Mouse (Mus musculus) megakaryocyte-erythroid progenitor cell, adult 5-6 weeks (primary cell): Measurements from ENCODE around the gene Nudt7. TPM values are rescaled to one million over a fixed set of nuclear protein-coding genes. Genes with fewer than 3 reads are reported as not detected.

ENCODE experiments used
- ATAC-seq: replicated peaks from 2 replicates; pipeline ENCODE4 v1.8.0; 2016; ENCODE audit warnings: mild to moderate bottlenecking, inconsistent platforms; ENCODE audit not compliant: severe bottlenecking, poor library complexity, low FRiP score, low TSS enrichment
- total RNA-seq, 2 experiments: library from RNA; stranded (forward) in 1 of 2; stranded (reverse) in 1 of 2; fragments of 200-1000, 215-1000 nt in 1 of 2; fragments of >200 nt in 1 of 2; fragmentation: Nextera tagmentation in 1 of 2; gene quantifications; 2 replicates each; pipeline ENCODE4 v1.2.3; 2014 to 2017

Nudt7 gene
- total RNA-seq (2014; fragmentation: Nextera tagmentation): 23.5 and 24.3 TPM in 2 replicates
- 6.7 and 28.6 TPM in 2 replicates for total RNA-seq (2017)

GRCm38 (mm10) chr8:114133510-114134362, at the start of gene Nudt7:
TSS of gene Nudt7 (plus strand) at chr8:114133557.
- peak; percentile 87 for ATAC-seq

- ATAC-seq: no peak
These were observed 45.4 kb upstream of the Nudt7 start for GRCm38 (mm10) chr8:114087932-114088331.

GRCm38 (mm10) chr8:114090736-114091135, 42.6 kb upstream of the Nudt7 start:
- no peak for ATAC-seq

GRCm38 (mm10) chr8:114093321-114093720, 40.0 kb upstream of the Nudt7 start:
- ATAC-seq: no peak

- no peak for ATAC-seq
These were observed 38.8 kb upstream of the Nudt7 start for GRCm38 (mm10) chr8:114094526-114094925.

- peak; percentile 57; the same call in 1 of the 2 replicates for ATAC-seq
These were observed 32.7 kb upstream of the Nudt7 start for GRCm38 (mm10) chr8:114100561-114101206.

GRCm38 (mm10) chr8:114103401-114103800, 30.0 kb upstream of the Nudt7 start:
- no peak for ATAC-seq

GRCm38 (mm10) chr8:114105971-114106370, 27.4 kb upstream of the Nudt7 start:
- ATAC-seq: no peak

GRCm38 (mm10) chr8:114109365-114110140, 23.8 kb upstream of the Nudt7 start:
- ATAC-seq: no peak

GRCm38 (mm10) chr8:114115076-114115475, 18.3 kb upstream of the Nudt7 start:
- no peak for ATAC-seq

GRCm38 (mm10) chr8:114116049-114116448, 17.3 kb upstream of the Nudt7 start:
- ATAC-seq: no peak

GRCm38 (mm10) chr8:114117439-114117838, 15.9 kb upstream of the Nudt7 start:
- ATAC-seq: no peak

GRCm38 (mm10) chr8:114121781-114122180, 11.6 kb upstream of the Nudt7 start:
- ATAC-seq: no peak

- ATAC-seq: no peak; the same call in 1 of the 2 replicates
These were observed 9.7 kb upstream of the Nudt7 start for GRCm38 (mm10) chr8:114123611-114124010.

GRCm38 (mm10) chr8:114124084-114124750, 9.1 kb upstream of the Nudt7 start:
- ATAC-seq: no peak

GRCm38 (mm10) chr8:114130838-114131237, 2.5 kb upstream of the Nudt7 start:
- no peak for ATAC-seq

GRCm38 (mm10) chr8:114131421-114131820, 1.9 kb upstream of the Nudt7 start:
- ATAC-seq: no peak

GRCm38 (mm10) chr8:114133050-114133509, 277 bp upstream of the Nudt7 start:
- ATAC-seq: no peak

GRCm38 (mm10) chr8:114136750-114137149, 3.4 kb downstream of the Nudt7 start:
- ATAC-seq: peak; percentile 83
